Mouse (Mus musculus) limb, embryonic 12.5 days (tissue): ENCODE measurements around the gene Gm20388. TPM values are rescaled to one million over a fixed set of nuclear protein-coding genes. Genes with fewer than 3 reads are reported as not detected.

ENCODE experiments used
- ATAC-seq: fragments of 200-750 bp; cut with Nextera tagmentation; 2 replicates; pipeline ENCODE4 v1.8.0; 2017; ENCODE audit warnings: low read depth, moderate TSS enrichment; ENCODE audit not compliant: insufficient number of reproducible peaks, insufficient read depth, low FRiP score, low TSS enrichment
- H3K27ac ChIP-seq: fragments of 300-500 bp; sonication (generic); 2 replicates; pipeline ENCODE4 v1.5.1; 2016; ENCODE audit warnings: mild to moderate bottlenecking, moderate library complexity
- H3K27me3 ChIP-seq: fragments of 300-500 bp; sonication (generic); 2 replicates; pipeline ENCODE4 v1.6.1; 2016; ENCODE audit warnings: mild to moderate bottlenecking, moderate library complexity
- H3K36me3 ChIP-seq: fragments of 300-500 bp; sonication (generic); 2 replicates; pipeline ENCODE4 v1.6.1; 2016; ENCODE audit warnings: mild to moderate bottlenecking, moderate library complexity
- H3K4me1 ChIP-seq: fragments of 300-500 bp; sonication (generic); replicated peaks from 2 replicates; pipeline ENCODE4 v1.6.1; 2016
- H3K4me2 ChIP-seq: fragments of 300-500 bp; sonication (generic); 2 replicates; pipeline ENCODE4 v1.6.1; 2016; ENCODE audit warnings: mild to moderate bottlenecking, moderate library complexity
- H3K4me3 ChIP-seq: fragments of 300-500 bp; sonication (generic); replicated peaks from 2 replicates; pipeline ENCODE4 v1.5.1; 2016; ENCODE audit warnings: mild to moderate bottlenecking
- H3K9ac ChIP-seq: fragments of 300-500 bp; sonication (generic); replicated peaks from 2 replicates; pipeline ENCODE4 v1.6.1; 2016; ENCODE audit warnings: mild to moderate bottlenecking, moderate library complexity
- H3K9me3 ChIP-seq: fragments of 300-500 bp; sonication (generic); 2 replicates; pipeline ENCODE4 v1.6.1; 2016; ENCODE audit warnings: mild to moderate bottlenecking, moderate library complexity
- WGBS: fragments of 180-500 bp; shearing (Covaris S2); methylation state at CpG from one replicate; pipeline ENCODE4 v1.1.7; 2016; 5-methylcytosine and 5-hydroxymethylcytosine counted together
- polyA plus RNA-seq: library from polyadenylated mRNA; unstranded; fragments of >200 nt; fragmentation: Nextera tagmentation; extraction: Ambion mirVana; gene quantifications from 2 replicates; pipeline ENCODE4 v1.2.1, GENCODE M21; 2016

The Gm20388 gene
- polyA plus RNA-seq, 1 experiment from 2014 or later: not detected

GRCm38 (mm10) chr8:121885001-121885400 is 1974.4 kb downstream of the Gm20388 start:
- H3K27ac ChIP-seq: no peak overlapping the region
- no peak overlapping the region for H3K9ac ChIP-seq
- no peaks in the 10 kb centered on the region for H3K9me3 ChIP-seq
- no peak overlapping the region for H3K4me3 ChIP-seq
- H3K36me3 ChIP-seq: peaks cover 70% of the 10 kb centered on the region
- ATAC-seq: no peak
- no peak overlapping the region for H3K4me2 ChIP-seq
- H3K27me3 ChIP-seq: no peaks in the 10 kb centered on the region
- H3K4me1 ChIP-seq: peaks cover 3% of the 10 kb centered on the region; the same call in 1 of the 2 replicates
- WGBS: 90% methylated on average over 9 of the region's 9 CpGs

DNA sequence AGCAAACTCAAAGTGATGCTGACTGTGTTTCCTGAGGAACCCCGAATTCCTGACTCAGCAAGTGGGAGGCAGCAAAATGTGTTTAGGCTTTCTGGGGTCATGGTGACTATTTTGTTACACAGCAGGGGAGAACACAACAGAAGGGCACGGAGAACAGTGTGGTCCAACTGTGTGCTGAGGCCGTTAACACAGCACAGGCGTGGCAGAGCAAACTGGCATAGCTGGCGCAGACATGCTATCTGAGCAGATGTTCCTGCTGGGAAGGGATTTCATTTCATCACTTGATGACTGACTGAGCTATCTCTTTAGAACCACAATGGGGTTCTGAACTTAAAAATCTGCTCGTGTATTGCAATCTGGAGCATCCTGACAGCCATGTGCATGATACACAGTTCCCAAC is 1974.8 kb downstream of the Gm20388 start:
- Histone ChIP-seq H3K4me2 (no peak overlapping the region), H3K9ac (no peak overlapping the region), H3K4me3 (no peak overlapping the region), H3K9me3 (no peaks in the 10 kb centered on the region), H3K36me3 (peaks cover 68% of the 10 kb centered on the region), H3K4me1 (peaks cover 3% of the 10 kb centered on the region; the same call in 1 of the 2 replicates), H3K27me3 (no peaks in the 10 kb centered on the region), H3K27ac (no peak overlapping the region)
- no peak for ATAC-seq
- 84% methylated on average over 6 of the region's 6 CpGs for WGBS

- H3K9me3 ChIP-seq: no peaks in the 10 kb centered on the region
- no peak overlapping the region for H3K27ac ChIP-seq
- H3K9ac ChIP-seq: no peak overlapping the region
- no peaks in the 10 kb centered on the region for H3K27me3 ChIP-seq
- H3K4me3 ChIP-seq: no peak overlapping the region
- H3K4me2 ChIP-seq: no peak overlapping the region
- 63% methylated on average over 1 of the region's 1 CpGs for WGBS
- no peak for ATAC-seq
- peaks cover 53% of the 10 kb centered on the region for H3K36me3 ChIP-seq
- H3K4me1 ChIP-seq: no peaks in the 10 kb centered on the region
Observed at GRCm38 (mm10) chr8:121887547-121887946, 1976.9 kb downstream of the Gm20388 start.

- Histone ChIP-seq H3K9ac (no peak overlapping the region), H3K4me1 (no peaks in the 10 kb centered on the region), H3K4me3 (no peak overlapping the region), H3K27ac (no peak overlapping the region), H3K27me3 (no peaks in the 10 kb centered on the region), H3K4me2 (no peak overlapping the region), H3K36me3 (peaks cover 45% of the 10 kb centered on the region), H3K9me3 (no peaks in the 10 kb centered on the region)
- WGBS: 100% methylated on average over 1 of the region's 1 CpGs
- ATAC-seq: no peak
Observed at GRCm38 (mm10) chr8:121889317-121889716, 1978.7 kb downstream of the Gm20388 start.

DNA sequence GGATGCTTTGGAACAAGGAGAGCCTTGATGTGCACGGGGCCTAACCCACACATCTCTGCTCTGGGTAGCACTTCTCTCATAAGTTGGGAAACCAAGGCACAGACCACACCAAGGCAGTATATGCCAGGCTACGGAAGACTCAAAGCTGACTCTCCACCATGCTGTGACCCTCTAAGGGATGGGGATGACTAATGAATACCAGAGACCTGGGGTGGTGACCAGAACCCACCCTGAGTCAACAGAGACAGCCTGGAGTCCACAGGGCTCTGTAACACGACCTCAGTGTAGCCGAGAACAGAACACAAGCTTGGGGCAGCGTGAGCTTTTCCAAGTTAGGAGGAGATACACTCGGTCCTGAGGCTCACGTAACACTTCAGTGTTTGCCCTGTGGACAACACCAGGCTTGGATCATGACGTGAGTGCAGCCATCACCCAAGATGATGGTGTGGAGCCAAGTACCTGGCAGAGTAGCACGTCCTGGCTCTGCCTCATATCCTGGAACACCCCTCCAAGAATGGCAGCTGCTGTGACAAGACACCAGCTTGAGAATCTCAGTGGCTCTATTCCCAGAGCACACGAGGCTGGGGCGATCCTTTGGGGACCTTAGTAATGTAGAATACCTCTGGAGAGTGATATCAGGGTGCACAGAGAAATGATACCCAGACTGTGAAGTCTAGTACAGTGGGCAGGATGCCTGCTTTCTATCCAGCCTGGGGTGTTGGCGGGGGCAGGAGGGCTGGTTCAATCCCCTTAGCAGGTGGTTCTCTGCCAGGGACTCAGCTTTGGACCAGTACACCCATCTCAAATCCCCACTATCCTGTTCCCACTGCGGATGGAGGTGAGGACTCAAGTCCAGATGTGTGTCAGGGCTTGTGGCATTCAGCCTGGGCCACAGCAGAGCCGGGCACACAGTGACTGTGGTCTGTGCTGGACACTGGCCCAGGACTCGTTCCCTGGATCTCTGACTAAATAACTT is 1979.5 kb downstream of the Gm20388 start:
- H3K4me2 ChIP-seq: no peak overlapping the region
- 78% methylated on average over 15 of the region's 15 CpGs for WGBS

GRCm38 (mm10) chr8:121892875-121893274 is 1982.2 kb downstream of the Gm20388 start:
- WGBS: 90% methylated on average over 5 of the region's 5 CpGs
- no peak for ATAC-seq

More for the DNA sequence above, 1979.5 kb downstream of the Gm20388 start:
- no peak overlapping the region for H3K4me3 ChIP-seq
- H3K36me3 ChIP-seq: peaks cover 37% of the 10 kb centered on the region
- no peaks in the 10 kb centered on the region for H3K4me1 ChIP-seq
- no peaks in the 10 kb centered on the region for H3K9me3 ChIP-seq
- H3K27me3 ChIP-seq: no peaks in the 10 kb centered on the region
- H3K9ac ChIP-seq: no peak overlapping the region
- no peak overlapping the region for H3K27ac ChIP-seq
- no peak for ATAC-seq

GRCm38 (mm10) chr8:121895910-121896309 is 1985.3 kb downstream of the Gm20388 start:
- Histone ChIP-seq H3K9me3 (no peaks in the 10 kb centered on the region), H3K27ac (no peak overlapping the region), H3K4me3 (no peak overlapping the region), H3K36me3 (peaks cover 8% of the 10 kb centered on the region; the same call in 1 of the 2 replicates), H3K4me1 (peaks cover 30% of the 10 kb centered on the region), H3K27me3 (no peaks in the 10 kb centered on the region), H3K9ac (no peak overlapping the region), H3K4me2 (no peak overlapping the region)
- WGBS: 87% methylated on average over 7 of the region's 7 CpGs
- ATAC-seq: no peak

More at GRCm38 (mm10) chr8:121892875-121893274, 1982.2 kb downstream of the Gm20388 start:
- H3K27me3 ChIP-seq: no peaks in the 10 kb centered on the region
- peaks cover 11% of the 10 kb centered on the region for H3K4me1 ChIP-seq
- H3K4me2 ChIP-seq: no peak overlapping the region
- H3K36me3 ChIP-seq: peaks cover 9% of the 10 kb centered on the region; the same call in 1 of the 2 replicates
- H3K9me3 ChIP-seq: no peaks in the 10 kb centered on the region
- no peak overlapping the region for H3K27ac ChIP-seq
- no peak overlapping the region for H3K4me3 ChIP-seq
- H3K9ac ChIP-seq: no peak overlapping the region

DNA sequence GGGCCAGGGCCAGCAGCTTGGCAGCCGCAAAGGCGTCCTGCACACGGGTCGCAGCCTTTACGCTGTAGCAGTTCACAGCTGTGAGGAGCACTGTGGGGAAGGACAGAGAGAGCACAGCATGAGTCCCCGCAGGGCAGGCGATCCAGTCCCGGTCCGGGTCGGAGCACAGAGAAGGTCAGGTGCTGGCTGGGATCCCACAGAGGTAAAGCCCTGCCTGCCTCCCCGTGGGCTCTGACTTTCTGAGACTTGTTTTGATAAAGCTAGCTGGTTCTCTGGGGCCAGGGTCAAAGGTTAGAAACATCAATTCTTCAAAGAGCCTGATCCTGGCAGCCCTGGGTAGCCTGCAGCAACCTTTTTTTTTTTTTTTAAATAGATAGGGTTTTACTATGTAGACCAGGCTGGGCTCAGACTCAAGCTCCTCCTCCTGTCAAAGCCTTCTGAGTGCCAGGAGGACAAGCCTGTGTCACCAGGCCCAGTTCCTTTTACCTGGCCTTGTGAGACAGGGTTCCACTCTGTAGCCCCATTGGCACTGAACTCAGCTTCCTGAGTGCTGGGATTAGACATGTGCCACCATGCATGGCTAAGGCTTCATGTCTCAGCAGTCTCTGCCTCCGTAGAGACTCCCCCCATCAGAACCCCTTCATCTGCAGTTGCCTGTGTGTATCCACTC is 1986.0 kb downstream of the Gm20388 start:
- ATAC-seq: no peak
- Histone ChIP-seq H3K9ac (no peak overlapping the region), H3K4me2 (no peak overlapping the region)

DNA sequence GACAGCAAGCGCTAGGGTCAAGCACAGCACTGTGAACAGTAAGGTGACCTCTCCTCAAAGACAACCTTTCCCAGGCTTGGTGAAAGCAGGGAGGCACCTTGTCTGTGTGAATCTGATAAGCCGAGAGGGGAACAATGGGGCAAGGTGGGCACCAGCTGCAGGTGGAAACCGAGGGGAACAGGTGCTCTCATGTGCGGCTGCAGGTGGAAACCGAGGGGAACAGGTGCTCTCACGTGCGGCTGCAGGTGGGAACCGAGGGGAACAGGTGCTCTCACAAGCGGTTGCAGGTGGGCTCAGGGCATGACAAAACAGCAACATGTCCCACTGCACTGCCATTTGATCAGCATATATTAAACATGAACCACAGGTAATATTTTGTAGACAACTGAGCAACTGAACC is 1986.6 kb downstream of the Gm20388 start:
- Histone ChIP-seq H3K4me2 (no peak overlapping the region), H3K4me1 (peaks cover 41% of the 10 kb centered on the region), H3K36me3 (peaks cover 8% of the 10 kb centered on the region; the same call in 1 of the 2 replicates), H3K4me3 (no peak overlapping the region), H3K9me3 (no peaks in the 10 kb centered on the region), H3K9ac (no peak overlapping the region), H3K27ac (no peak overlapping the region), H3K27me3 (no peaks in the 10 kb centered on the region)
- ATAC-seq: no peak
- 80% methylated on average over 9 of the region's 9 CpGs for WGBS

More for the DNA sequence above, 1986.0 kb downstream of the Gm20388 start:
- H3K27me3 ChIP-seq: no peaks in the 10 kb centered on the region
- H3K27ac ChIP-seq: no peak overlapping the region
- no peaks in the 10 kb centered on the region for H3K9me3 ChIP-seq
- H3K4me3 ChIP-seq: no peak overlapping the region
- 49% methylated on average over 12 of the region's 12 CpGs for WGBS
- peaks cover 8% of the 10 kb centered on the region; the same call in 1 of the 2 replicates for H3K36me3 ChIP-seq
- peaks cover 35% of the 10 kb centered on the region for H3K4me1 ChIP-seq

- 7% methylated on average over 7 of the region's 7 CpGs for WGBS
- Histone ChIP-seq H3K27me3 (no peaks in the 10 kb centered on the region), H3K27ac (peak overlapping the region; percentile 80), H3K4me2 (peak overlapping the region; percentile 41), H3K9ac (0 out of 2 replicates have a peak overlapping the region, but pooled peaks have one; percentile 19), H3K36me3 (peaks cover 8% of the 10 kb centered on the region; the same call in 1 of the 2 replicates), H3K4me3 (no peak overlapping the region), H3K9me3 (no peaks in the 10 kb centered on the region), H3K4me1 (peaks cover 41% of the 10 kb centered on the region)
- no peak; the same call in 1 of the 2 replicates for ATAC-seq
Observed at GRCm38 (mm10) chr8:121897871-121898381, 1987.3 kb downstream of the Gm20388 start.
